Mouse (Mus musculus): ENCODE results near the gene Btbd17.

DNA sequence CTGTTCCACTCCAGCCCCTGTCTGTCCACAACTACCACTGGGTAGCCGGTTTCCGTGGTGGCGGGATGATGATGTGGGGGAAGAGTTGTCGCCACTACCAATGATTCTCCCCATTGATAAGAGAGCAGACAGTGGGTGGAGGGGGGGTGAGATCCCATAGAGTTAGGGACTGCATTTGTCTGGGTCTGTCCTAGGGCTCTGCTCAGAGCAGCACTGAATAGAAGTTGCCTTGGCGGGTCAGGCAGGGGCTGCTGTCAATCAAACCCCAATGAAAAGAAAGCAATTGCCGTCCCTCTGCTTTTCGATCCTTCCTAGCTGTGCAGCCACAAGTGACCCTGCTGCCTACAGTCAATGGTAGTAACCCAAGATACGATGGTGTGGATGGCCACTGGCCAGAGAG is 8.2 kb upstream of the Btbd17 start:
- no peak for TF ChIP-seq CTCF (IDR thresholded peaks at IDR 0.05; ENCODE audit: low read depth)
- TF ChIP-seq EP300 (IDR thresholded peaks at IDR 0.05; ENCODE audit: low read depth) = no peak
